Mouse (Mus musculus) erythroblast, embryonic 14.5 days (primary cell): ENCODE measurements around the gene March10.

Experiments
- GATA1 ChIP-seq: IDR thresholded peaks from 2 replicates; pipeline ENCODE4 v1.6.1; 2012; ENCODE audit warnings: low read length, inconsistent platforms, mixed read lengths
- TAL1 ChIP-seq: IDR thresholded peaks from 3 replicates; pipeline ENCODE4 v1.6.1; 2012; ENCODE audit warnings: low read length, inconsistent platforms, mixed read lengths

GRCm38 (mm10) chr11:105407846-105408441, 48.6 kb downstream of the March10 start:
- TF ChIP-seq GATA1 (no peak), TAL1 (no peak)
